Mouse (Mus musculus): Measurements from ENCODE around the gene Cnot9.
A peak's percentile ranks its signal among the peaks of the same experiment; 100 is the strongest.

GRCm38 (mm10) chr1:74506471-74506881, 618 bp downstream of the Cnot9 start:
- TF ChIP-seq CTCF (IDR thresholded peaks at IDR 0.05; ENCODE audit: borderline replicate concordance, extremely low read depth, insufficient read depth, insufficient read length) (no peak), POLR2A (IDR thresholded peaks at IDR 0.05; ENCODE audit: borderline replicate concordance, extremely low read depth, insufficient read depth, insufficient read length, poor library complexity, severe bottlenecking) (peak; percentile 41; the same call in 1 of the 2 replicates)

Measured in brain, embryonic 14.5 days (tissue).